Mouse (Mus musculus) frontal cortex, adult (tissue): Measurements from ENCODE around the gene Mptx1.
"Not testable (repeated sequence)": the region's sequence is repeated elsewhere in the genome, so short reads cannot be mapped to it uniquely, and the experiment has no call there.

Experiments
- ATAC-seq: cut with Nextera tagmentation; 2 replicates; pipeline ENCODE4 v1.9.2; 2017; ENCODE audit warnings: mild to moderate bottlenecking, moderate library complexity, mixed read lengths; ENCODE audit not compliant: low TSS enrichment

Mptx1 gene

GRCm38 (mm10) chr1:174330218-174330617, at the start of gene Mptx1:
Gene Mptx1, plus strand, starts transcription at chr1:174330518.
- ATAC-seq = no peak

DNA sequence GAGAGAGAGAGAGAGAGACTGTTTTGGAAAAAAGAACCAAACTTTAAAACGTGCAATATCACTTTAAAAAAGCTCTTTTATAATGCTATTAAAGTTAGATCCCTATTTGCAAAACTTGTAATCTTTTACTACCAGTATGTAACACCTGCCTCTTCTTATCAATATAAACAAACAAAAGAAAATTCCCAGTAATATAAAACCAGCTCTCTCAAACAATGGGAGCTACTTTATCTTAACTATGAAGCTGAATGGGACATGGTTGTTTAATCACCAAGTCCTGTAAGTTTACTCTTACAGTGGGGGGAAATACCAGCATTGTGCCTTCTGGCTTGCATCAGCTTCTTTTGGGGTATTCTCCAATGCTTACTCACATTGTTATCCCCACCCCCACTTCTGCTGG, 27.2 kb upstream of the Mptx1 start:
- ATAC-seq = no peak

DNA sequence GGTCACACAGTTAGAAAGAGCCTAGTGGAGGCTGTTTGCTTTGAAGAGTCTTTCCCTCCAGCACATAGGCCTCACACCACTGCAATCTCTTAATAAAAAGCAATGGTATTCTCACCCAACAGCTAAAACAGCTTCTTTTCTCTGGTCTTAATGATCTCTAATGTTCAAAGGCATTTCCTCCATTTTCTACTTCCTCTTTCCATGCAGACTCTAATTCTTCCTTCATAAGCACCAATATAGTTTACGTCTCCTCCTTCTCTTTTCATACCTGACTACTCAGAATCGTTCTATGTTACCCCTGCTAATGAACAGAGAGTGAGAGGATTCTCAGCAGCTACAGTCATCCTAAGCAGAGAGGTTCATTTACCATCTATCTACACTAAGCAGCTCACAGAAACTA, 13.0 kb upstream of the Mptx1 start:
- no peak for ATAC-seq

- not testable (repeated sequence) for ATAC-seq
Observed at GRCm38 (mm10) chr1:174353636-174354035, 23.3 kb downstream of the Mptx1 start.

- no peak for ATAC-seq
Observed at GRCm38 (mm10) chr1:174354640-174355039, 24.3 kb downstream of the Mptx1 start.

- ATAC-seq = no peak
Observed at GRCm38 (mm10) chr1:174364882-174365451, 34.6 kb downstream of the Mptx1 start, which contains the start of gene Olfr417. Gene Olfr417, plus strand, starts transcription at chr1:174365122.

- ATAC-seq = no peak
Observed at GRCm38 (mm10) chr1:174373799-174374198, 43.5 kb downstream of the Mptx1 start.
